Mouse (Mus musculus) forelimb bud, embryonic 11.5 days (tissue): ENCODE results near the gene Trappc4.
"Not testable (repeated sequence)": the region's sequence is repeated elsewhere in the genome, so short reads cannot be mapped to it uniquely, and the experiment has no call there.

Experiments used
- DNase-seq: peaks from one replicate; pipeline ENCODE4 v3.0.0-alpha.2; 2012; ENCODE audit warnings: low read depth, low spot score

The Trappc4 gene

GRCm38 (mm10) chr9:44408693-44409092 lies 1.3 kb upstream of the Trappc4 start:
- DNase-seq, result not testable (repeated sequence)

- no peak for DNase-seq
Measured at GRCm38 (mm10) chr9:44407752-44408097, 325 bp upstream of the Trappc4 start.

GRCm38 (mm10) chr9:44405011-44405410 lies 2.4 kb downstream of the Trappc4 start:
- no peak for DNase-seq

- DNase-seq, result no peak
Measured at GRCm38 (mm10) chr9:44401081-44401480, 6.3 kb downstream of the Trappc4 start.

GRCm38 (mm10) chr9:44399795-44400114 lies 7.6 kb downstream of the Trappc4 start:
- DNase-seq, result no peak

GRCm38 (mm10) chr9:44399114-44399794 lies 8.1 kb downstream of the Trappc4 start:
- DNase-seq, result no peak

- no peak for DNase-seq
Measured at GRCm38 (mm10) chr9:44398551-44398950, 8.8 kb downstream of the Trappc4 start.

- no peak for DNase-seq
Measured at GRCm38 (mm10) chr9:44398087-44398486, 9.3 kb downstream of the Trappc4 start.

- DNase-seq, result peak; percentile 86
Measured at GRCm38 (mm10) chr9:44396684-44397411, 10.6 kb downstream of the Trappc4 start, which contains the start of gene Slc37a4. TSS of gene Slc37a4 (plus strand) at chr9:44396852.

GRCm38 (mm10) chr9:44391466-44391865 lies 15.9 kb downstream of the Trappc4 start:
- no peak for DNase-seq

- DNase-seq, result no peak
Measured at GRCm38 (mm10) chr9:44389273-44389672, 18.1 kb downstream of the Trappc4 start.

GRCm38 (mm10) chr9:44387221-44387620 lies 20.2 kb downstream of the Trappc4 start:
- no peak for DNase-seq

GRCm38 (mm10) chr9:44384596-44384995 lies 22.8 kb downstream of the Trappc4 start:
- no peak for DNase-seq

GRCm38 (mm10) chr9:44379862-44380261 lies 27.5 kb downstream of the Trappc4 start:
- DNase-seq, result peak; percentile 33

GRCm38 (mm10) chr9:44379054-44379834 lies 28.2 kb downstream of the Trappc4 start, which contains the start of gene Hyou1:
TSS of gene Hyou1 (plus strand) at chr9:44379490.
- peak; percentile 97 for DNase-seq

GRCm38 (mm10) chr9:44378153-44378730 lies 29.2 kb downstream of the Trappc4 start:
- no peak for DNase-seq

GRCm38 (mm10) chr9:44377335-44377734 lies 30.1 kb downstream of the Trappc4 start:
- not testable (repeated sequence) for DNase-seq

GRCm38 (mm10) chr9:44376141-44376540 lies 31.3 kb downstream of the Trappc4 start:
- DNase-seq, result no peak

GRCm38 (mm10) chr9:44373386-44373785 lies 34.0 kb downstream of the Trappc4 start:
- no peak for DNase-seq

- no peak for DNase-seq
Measured at GRCm38 (mm10) chr9:44364480-44364879, 42.9 kb downstream of the Trappc4 start.

GRCm38 (mm10) chr9:44361931-44362330 lies 45.5 kb downstream of the Trappc4 start:
- DNase-seq, result not testable (repeated sequence)
